Mouse (Mus musculus) cerebellum, adult 18-20 months (tissue): Measurements from ENCODE around the gene Dpysl5.

Source experiments
- DNase-seq, 2 experiments: peaks; one replicate each; pipeline ENCODE4 v3.0.0; 2021

Gene Dpysl5

DNA sequence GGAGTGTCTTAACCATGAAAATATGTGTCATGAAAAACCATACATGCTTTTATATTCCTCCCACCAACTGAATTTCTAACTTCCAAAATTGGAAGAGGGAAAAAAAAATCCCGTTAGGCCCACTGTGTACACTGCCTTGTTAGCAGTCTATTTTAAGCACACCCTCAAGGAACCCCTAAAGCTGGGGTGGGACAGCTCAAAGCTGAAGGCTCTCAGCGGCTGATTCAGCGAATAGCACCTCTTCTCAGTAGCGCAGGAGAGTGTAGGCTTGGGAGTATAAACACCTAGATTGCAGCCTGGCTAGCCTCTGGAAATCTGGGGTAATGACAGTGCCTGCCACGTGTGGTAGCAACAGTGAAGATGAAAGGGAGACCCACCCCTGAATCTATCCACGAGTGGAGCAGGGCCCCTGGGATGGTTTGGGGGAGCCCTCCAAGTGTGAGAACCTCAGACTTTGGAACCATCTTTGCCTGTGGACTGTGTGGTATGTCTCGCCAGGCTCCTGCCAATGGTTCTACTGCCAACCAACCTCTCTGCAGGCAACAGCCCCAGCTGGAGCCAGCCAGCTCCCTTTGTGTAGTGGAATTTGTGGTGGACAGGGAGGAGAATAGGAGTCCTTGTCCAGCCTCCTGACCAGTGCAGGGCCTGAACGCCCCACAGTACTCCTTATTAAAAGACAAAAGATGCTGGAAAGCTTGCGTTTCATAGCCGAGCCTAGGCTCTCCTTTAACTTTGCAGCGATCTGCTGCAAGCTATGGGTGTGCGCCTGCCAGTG, 54.4 kb downstream of the Dpysl5 start:
- no peak for DNase-seq

DNA sequence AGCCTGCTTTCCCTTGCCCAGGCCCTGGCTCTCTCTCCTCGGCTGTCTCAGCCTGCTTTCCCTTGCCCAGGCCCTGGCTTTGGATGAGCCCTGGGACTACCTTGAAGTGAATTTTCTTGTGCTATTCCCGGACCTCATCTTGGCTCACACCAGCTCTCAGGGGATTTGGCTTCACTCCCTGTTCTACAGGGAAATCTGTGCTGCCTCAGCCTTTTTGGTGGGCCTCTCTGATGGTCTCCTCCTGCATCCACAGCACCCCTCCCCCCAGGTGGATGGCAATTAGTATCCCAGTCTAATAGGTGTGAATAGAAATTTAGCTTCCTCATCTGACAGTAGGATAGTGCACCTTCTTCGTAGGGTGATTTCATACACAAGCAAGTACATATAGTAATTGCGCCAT, 56.7 kb downstream of the Dpysl5 start:
- DNase-seq = no peak

DNA sequence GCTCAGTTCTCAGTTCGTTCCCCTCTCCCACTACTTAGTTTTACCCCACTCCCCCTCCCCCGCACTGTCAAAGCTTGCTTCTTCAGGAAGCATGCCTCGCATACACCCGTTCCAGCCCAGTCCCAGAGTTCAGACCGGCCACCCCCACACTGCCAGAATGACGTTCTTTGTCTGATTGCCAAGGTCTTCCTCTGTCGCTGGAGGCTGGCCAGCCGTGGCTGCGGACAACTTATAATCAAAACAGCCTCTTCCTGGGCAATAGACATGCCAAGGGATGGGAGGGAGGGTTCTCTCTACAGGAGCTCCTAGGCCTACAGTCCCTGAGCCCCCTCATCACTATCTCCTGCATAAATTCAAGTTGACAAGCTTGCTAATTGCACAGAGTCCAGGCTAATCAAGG, 57.2 kb downstream of the Dpysl5 start:
- DNase-seq = peak; percentile 16 to 36

DNA sequence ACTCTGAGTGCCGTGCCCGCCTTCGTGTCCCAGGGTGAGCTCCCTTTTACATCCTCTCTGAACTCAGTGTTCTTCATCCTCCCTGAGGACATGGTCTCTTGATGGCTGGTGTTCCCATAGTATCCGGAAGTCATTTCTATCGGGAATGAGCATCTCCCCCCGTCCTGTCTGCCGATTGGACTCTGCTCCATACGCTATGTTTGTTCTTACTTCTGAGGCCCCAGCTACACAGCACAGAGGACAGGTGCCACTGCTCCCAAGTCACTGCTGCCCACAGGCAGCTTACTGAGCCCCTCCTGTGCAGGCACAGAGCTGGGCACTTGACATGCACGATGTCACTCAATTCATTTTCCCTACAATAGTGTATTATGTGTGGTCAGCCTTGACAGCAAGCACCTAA, 57.7 kb downstream of the Dpysl5 start:
- no peak for DNase-seq

DNA sequence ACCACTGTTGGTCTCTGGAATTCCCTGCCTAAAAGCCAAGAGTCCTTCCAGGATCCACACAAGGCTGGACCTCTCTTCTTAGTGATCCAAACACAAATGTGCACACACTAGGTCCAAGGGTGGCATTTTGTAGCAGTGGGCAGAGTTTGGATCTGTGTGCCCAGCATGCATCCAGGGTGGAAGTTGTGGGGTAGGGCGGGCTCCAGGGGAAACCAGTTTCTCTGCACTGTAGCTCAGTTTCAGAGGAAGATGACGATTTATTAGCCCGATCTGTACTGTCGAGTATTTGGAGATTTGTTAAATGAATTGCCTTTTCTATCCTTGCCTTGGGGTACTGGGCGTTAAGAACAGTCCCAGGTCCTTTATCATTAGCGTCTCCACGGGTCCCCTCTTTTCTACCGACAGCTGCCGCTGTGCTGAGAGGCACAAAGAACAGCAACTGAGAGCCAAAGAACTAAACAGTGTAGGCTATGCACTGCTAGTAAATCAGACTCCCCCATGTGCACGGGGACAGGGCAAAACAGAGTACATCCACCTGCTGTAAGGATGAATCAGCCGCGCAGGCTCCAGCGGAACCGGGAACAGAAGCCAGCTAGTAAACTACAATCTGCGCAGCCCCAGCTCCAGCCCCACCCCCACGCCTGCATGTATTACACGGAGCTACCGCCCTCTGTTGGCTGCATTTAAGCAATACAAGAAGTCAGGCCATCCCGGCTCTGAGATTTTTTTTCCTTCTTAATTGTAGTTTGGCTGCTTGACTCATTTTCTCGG, 63.4 kb downstream of the Dpysl5 start:
- DNase-seq = peak; percentile 96

DNA sequence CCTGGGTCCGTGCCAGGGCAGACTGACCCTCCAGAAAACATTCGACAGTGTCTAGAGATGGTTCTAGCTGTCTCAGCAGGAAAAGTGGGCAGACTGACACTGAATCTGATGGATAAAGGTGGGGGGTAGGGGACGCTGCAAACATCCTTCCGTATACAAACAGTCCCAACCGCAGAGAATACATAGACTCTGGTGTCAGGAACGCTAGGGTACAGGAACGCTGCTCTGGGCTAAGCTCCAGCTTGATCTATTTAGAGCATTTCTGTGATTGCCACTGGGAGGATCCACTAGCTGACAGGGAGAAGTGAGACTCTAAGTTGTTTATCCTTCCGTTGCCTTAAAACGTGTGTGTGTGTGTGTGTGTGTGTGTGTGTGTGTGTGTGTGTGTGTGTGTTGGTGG, 69.3 kb downstream of the Dpysl5 start:
- no peak for DNase-seq

DNA sequence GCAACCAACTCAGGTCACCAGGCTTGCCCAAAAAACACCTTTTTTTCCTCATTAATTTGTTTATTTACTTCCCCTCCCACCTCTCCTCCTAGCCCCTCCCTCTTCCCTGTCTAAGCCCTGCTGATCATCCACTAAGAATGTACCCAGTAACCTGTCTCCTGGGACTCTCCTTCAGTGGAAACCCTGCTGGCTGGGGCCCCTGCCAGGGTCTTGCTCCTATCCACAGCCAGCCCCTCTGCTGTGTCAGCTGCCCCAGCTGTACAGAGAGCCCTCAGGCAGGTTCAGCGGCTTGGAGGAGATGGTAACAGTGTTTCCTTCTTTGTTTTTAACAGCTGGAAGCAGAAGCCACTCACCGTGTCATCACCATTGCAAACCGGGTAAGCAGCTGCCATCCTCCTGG, 69.8 kb downstream of the Dpysl5 start:
- DNase-seq = no peak

DNA sequence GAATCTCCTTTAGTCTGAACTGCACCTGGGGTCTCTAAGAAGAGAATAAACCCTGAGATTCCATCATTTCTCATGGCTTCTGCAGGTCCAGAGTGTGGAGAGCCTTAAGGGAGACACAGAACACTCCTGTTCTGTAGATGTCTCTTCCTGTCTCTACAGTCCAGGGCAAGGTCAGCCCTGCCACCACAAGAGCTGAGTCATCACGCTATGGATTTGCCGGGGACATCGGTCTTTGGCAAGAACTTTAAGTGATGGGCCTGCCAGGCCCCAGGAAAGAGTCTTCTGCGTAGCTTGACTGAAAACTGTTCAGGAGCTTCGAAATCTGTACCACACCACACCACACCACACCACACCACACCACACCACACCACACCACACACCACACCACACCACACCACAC, 76.0 kb downstream of the Dpysl5 start:
- DNase-seq = no peak

DNA sequence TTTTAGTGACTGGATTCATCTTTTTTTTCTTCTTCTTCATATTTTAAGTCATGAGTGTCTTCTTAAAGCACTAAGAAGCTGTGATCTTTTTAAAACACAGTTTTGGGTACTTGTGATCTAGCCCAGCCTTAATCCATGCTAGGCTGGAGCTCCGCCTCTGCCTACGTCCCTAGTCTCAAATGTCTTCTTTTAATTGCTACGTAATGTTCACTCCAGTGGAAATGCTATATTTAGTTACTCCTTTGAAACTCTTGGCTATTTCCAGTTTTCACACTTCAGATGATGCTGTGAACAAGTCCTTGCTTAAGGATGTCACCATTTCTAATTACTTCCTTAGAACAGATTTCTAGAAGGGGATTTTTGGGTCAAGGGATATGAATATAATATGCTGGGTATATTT, 78.7 kb downstream of the Dpysl5 start:
- no peak for DNase-seq

DNA sequence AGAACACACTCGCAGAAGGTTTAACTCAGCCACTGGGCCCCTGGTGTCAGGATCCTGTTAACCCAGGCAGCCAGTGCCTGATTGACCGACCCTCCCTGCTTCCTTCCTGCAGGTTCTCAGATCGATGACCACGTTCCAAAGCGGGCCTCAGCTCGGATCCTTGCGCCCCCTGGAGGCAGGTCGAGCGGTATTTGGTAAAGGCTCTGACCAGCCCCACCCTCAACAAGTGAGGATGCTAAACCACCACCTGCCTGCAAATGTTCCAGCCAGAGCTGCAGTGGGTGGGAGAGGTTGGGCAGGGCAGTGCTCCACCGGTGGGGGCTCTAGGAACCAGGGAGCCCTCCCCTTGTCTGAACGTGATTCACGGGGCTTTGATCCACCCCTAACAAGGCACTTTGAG, 84.8 kb downstream of the Dpysl5 start:
- peak; percentile 87 to 88 for DNase-seq

DNA sequence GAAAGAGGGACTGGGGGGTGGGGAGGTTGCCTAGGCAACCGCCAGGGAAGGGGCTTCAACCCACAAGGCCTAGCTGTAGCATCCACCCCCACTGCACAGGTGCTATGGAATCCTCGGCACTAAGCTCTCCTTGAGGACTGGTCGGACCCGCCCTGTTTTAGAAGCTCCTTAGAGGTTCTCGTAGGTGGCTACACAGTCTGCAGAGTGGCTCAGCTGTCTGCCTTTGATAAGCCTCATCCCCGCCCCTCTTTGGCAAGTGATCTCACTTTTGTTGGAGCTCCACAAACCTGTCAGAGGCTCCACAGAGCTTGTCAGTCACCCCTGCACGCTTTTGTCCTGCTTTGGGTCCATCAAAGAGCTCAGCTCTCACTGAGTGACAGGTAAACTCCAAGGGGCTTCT, 86.1 kb downstream of the Dpysl5 start:
- DNase-seq = no peak

DNA sequence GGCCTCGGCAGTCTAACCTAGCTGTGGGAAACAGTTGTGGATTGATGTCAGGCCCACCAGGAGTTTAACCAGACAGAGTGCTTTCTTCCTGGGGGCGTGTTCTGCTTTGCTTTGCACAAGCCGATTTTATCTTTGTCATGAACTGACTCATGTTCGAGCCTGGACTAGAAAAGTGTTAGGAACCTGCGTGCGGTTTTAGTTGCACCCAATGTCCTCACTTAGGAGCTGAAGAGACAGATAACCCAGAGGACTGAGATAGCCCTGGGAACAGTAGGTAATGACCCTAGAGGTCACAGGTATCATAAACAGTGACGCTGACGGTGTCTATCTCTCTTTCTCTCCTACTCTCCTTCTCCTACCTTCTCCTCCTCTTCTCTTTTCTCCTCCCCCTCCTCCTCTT, 86.6 kb downstream of the Dpysl5 start:
- DNase-seq = no peak

DNA sequence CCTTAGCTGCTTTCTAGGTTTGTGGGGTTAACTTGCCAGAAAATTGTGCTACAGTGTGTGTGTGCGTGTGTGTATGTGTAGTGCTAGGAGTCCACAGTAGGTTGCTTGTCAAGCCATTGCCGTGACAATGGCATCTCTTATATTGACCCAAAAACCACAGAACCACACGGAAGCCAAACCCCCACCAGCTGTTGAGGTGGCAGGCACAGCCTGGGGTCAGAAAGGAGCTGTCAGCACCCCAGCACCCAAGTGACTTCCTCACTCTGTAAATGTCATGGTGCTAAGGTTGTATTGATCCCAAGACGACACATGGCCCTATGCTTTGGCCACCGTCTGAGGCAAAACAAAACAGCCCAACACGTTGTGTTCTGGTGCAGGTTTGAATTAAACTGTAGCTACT, 87.6 kb downstream of the Dpysl5 start:
- no peak for DNase-seq

DNA sequence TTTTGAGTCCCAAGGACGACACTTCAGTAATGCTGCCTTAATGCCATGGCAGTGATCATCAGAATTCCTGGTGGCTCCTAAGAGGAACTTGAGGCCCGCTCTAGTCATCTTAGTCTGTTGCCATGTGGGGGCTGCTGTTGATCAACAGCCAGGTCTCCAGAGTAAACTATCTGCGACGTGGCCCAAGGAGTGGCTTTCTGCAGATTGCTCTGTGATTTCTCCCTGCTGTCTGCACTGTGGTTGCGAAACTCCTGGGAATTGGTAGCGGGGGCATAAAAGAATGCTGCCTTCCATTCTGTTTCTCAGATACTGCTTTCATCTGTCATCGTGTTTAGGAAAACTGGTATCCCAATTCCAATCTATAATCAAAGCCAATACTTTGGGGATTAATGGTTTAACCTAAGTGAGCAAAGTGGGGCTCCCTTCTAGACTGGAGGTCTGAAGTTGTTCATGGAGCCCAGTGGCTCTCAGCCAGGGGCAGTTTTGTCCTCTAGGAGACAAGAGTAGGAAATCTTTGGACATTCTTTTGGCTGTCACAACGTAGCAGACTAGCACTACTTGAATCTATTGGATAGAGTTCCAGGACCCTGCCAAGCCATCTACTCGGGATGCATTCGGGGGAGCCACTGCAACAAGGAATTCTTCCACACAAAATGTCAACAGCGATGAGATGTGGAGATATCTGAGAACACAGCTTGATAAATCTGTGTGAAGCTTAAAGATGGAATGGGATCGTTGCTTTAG, 91.5 kb downstream of the Dpysl5 start:
- DNase-seq = no peak

DNA sequence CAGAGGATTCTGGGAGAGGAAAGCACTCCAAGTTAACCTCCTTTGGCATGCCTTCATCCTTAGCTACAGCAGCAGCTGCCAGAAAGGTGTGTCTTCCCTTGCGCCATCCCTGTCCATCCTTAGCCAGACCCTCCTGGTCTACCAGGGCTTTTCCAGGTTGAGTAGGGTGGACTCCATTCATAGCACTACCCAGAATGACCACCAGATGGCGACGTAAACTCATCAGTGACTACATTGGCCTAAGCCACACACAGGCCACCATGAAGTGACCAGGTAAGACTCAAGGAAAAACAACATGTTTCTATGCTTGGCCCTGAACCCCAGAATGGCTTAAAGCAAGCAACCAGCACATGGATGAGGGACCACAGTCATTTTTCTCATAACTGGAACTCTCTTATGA, 94.7 kb downstream of the Dpysl5 start:
- DNase-seq = peak; percentile 93 to 96

DNA sequence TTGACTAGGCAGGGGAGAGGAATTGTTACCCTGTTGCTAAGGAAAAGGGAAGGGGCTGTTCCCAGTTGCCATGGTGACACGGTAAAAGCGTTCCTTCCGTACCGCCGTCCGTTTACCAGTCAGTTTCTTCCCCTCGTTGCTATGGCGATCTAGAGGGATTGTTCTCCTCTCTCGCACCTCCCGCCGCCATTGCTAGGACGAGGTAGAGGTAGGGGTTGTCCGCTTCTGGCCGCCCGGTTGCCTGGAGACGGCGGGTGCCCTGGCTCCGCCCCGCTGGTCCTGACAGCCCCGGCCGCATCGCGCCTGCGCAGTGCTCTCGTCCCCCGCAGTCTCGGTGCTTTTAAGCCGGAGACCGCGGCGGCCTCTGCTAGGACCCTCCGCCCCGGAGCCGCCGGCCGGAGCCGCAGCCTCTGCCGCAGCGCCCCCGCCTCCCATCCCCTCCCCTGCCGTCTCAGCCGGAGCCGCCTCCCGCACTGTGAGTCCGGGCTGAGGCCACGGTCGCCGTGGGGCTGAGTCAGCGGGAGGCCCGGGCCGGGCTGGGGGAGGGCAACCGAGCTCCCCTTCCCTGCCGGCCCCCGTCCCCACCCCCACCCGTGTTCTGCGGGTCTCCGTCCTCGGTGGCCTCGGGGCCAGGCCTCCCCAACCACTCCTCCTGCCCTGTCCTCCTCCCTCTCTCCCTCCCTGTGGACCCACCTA, 103.2 kb downstream of the Dpysl5 start, which contains the start of gene Mapre3:
TSS of gene Mapre3 (plus strand) at position 218 of the 696 bp plus-strand sequence.
- DNase-seq = peak; percentile 95 to 96

DNA sequence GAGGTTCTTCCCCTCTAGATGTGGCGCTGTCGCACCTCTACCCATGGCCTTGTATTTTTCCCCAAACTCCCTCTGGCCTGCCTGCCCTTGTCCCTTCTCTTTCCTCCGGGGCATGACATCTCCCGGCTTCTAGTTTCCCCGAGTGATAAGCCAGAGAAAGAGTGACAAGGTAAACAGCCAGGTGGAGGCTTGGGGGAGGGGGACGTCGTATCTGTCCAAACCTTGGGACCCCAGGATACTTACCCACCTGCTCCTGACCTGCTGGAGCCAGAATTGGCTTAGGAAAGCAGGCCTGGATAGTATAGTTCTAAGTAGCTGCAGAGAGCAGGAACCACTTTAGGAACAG, 103.7 kb downstream of the Dpysl5 start:
- DNase-seq = no peak

DNA sequence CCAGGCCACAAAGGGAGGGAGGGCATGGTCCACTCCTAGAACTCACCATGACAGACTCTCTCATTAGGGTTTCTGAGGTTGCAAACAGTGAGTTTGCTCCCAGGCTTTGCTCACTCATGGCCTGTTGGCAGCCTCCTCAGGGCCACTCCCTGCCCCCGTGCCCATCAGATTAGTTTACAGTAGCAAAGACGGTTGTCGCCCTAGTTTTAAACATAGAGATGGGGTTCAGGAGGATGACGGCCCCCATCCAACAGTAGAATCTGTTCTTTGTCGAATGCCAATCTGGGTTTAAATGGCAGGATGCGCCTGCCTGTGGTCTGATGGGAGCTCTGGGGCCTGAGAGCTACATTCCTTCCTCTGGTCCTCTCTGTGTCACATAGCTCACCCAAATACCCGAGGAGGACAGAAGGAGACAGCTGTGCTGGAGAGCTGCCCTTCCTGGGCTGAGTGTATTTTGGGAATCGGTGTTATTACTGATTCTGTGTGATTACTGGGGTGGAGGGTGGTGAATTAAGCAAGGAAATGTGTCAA, 105.0 kb downstream of the Dpysl5 start:
- DNase-seq = peak; percentile 26 to 30

DNA sequence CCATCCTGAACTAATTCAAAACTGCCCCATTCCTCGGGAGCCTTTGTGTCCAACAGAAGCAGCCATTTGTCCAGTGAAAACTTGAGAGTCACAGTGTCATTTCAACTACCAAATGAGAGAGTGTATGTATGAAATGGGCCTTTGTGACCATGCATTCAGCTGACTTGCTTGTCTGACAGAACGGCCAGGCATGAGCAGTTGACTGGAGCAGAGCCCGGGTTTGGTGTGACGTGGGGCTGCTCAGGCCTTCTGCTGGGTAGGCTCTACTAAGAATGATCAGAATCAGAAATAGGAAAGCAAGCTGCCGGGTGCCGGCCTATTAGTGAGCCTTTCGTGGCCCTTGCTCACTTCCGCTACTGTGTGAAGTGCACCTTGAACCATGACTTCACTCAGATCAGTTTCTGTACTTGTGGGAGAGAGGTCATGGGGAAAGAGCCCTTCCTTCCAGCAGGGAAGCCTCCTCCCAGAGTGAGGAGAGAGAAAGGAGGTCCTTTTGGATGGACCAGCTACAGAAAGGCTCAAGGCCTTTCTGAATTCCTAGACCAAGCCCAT, 107.5 kb downstream of the Dpysl5 start:
- DNase-seq = peak; percentile 28 to 45

DNA sequence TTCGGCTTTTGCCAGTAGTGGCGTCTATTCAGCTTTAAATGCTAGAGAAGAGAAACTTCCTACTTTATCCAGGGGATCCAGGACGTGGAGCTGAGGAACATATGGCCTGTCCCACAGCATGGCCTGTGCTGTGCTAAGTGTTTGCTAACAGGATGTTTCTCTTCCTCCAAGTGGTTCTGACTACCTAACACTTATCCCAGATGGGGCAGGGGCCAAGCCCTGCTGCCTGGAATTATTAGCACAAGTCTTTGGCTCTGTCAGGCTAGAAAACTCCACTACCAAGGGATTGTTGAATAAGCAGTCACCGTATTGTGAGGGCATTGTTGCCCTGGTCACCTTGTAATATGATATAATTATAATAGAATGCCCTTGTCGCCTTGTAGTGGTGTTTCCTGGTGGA, 111.3 kb downstream of the Dpysl5 start:
- DNase-seq = peak in 1 of 2 experiments; percentile 18

DNA sequence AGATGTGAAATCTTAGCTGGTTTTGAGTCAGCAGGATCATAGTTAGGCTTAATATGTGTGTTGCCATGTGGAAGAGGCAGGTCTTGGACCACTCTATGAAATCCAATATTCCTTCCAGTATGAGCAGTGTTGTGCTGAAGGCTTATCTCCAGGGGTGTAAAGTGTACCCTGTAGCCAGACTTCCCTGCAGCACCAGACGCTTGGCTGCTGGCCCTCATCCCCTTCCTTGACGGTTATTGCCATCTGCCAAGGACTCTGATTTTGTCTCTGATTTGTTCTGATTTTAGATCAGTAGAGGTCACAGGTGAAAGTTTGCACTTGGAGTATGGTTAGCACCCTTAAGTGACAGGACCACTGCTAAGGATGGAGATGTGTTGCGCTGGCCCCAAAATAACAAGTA, 111.7 kb downstream of the Dpysl5 start:
- peak in 1 of 2 experiments; percentile 31 for DNase-seq
